Mouse (Mus musculus): ENCODE results near the gene Sdk1.

DNA sequence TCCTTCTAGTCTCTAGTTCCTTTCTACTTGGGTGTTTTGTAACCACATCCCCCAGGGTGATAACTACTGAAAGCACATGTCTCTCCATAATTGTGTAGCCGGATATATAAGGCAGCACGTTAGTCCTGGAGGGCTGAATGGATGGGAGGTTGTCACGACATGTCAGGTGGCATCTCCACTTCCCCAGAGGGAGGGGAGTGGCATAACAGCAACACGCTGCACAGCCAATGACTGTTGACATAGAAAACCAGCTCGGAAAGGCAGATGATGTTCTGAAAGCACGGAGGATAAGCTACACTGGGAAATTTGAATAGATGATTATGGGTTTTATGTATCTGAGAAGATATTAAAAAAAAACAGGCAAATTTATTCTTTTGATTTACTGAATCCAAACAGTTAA is 376.4 kb downstream of the Sdk1 start:
- TF ChIP-seq POLR2A (IDR thresholded peaks at IDR 0.05; ENCODE audit: insufficient read depth, low read length) (no peak), CTCF (IDR thresholded peaks at IDR 0.05; ENCODE audit: low read depth, low read length) (no peak), EP300 (IDR thresholded peaks at IDR 0.05; ENCODE audit: insufficient read depth, low read depth, low read length) (no peak)
